Mouse (Mus musculus) testis, adult 2 months (tissue): ENCODE data around the gene Jade3. TPM values are rescaled to one million over a fixed set of nuclear protein-coding genes. Genes with fewer than 3 reads are reported as not detected.
"Not testable (repeated sequence)": the region's sequence is repeated elsewhere in the genome, so short reads cannot be mapped to it uniquely, and the experiment has no call there.

Source experiments
- H3K27ac ChIP-seq: fragments of 200-500 bp; 2 replicates; pipeline ENCODE4 v1.5.1; 2012; ENCODE audit warnings: low read depth, low read length; ENCODE audit not compliant: control insufficient read depth, insufficient read depth
- H3K27me3 ChIP-seq: fragments of 200-500 bp; 2 replicates; pipeline ENCODE4 v1.6.1; 2012; ENCODE audit warnings: mild to moderate bottlenecking, low read length, moderate library complexity; ENCODE audit not compliant: control insufficient read depth, insufficient read depth
- H3K36me3 ChIP-seq: fragments of 200-500 bp; 2 replicates; pipeline ENCODE4 v1.6.1; 2012; ENCODE audit warnings: mild to moderate bottlenecking, low read length; ENCODE audit not compliant: control insufficient read depth, insufficient read depth
- H3K4me1 ChIP-seq: fragments of 200-500 bp; 2 replicates; pipeline ENCODE4 v1.6.1; 2012; ENCODE audit warnings: low read length; ENCODE audit not compliant: control insufficient read depth, insufficient read depth
- H3K4me3 ChIP-seq: fragments of 200-500 bp; 2 replicates; pipeline ENCODE4 v1.5.1; 2012; ENCODE audit warnings: low read depth, mild to moderate bottlenecking, low read length, moderate library complexity, mixed read lengths; ENCODE audit not compliant: control insufficient read depth
- CTCF ChIP-seq: fragments of 200-500 bp; IDR thresholded peaks from 2 replicates; pipeline ENCODE4 v1.5.1; 2012; ENCODE audit warnings: low read depth, mild to moderate bottlenecking, inconsistent platforms, low read length, moderate library complexity; ENCODE audit not compliant: control insufficient read depth, insufficient read depth, insufficient replicate concordance
- POLR2A ChIP-seq: fragments of 200-500 bp; IDR thresholded peaks from 2 replicates; pipeline ENCODE4 v1.6.1; 2012; ENCODE audit warnings: low read depth, mild to moderate bottlenecking, inconsistent platforms, low read length, moderate library complexity; ENCODE audit not compliant: control insufficient read depth
- polyA plus RNA-seq: library from polyadenylated mRNA; depleted of rRNA; stranded (reverse); fragments of >200 nt; gene quantifications from 2 replicates; pipeline ENCODE4 v1.2.3, GENCODE M21; 2012; rRNA removed

Gene Jade3
- polyA plus RNA-seq = 2.7 and 4.0 TPM in 2 replicates

DNA sequence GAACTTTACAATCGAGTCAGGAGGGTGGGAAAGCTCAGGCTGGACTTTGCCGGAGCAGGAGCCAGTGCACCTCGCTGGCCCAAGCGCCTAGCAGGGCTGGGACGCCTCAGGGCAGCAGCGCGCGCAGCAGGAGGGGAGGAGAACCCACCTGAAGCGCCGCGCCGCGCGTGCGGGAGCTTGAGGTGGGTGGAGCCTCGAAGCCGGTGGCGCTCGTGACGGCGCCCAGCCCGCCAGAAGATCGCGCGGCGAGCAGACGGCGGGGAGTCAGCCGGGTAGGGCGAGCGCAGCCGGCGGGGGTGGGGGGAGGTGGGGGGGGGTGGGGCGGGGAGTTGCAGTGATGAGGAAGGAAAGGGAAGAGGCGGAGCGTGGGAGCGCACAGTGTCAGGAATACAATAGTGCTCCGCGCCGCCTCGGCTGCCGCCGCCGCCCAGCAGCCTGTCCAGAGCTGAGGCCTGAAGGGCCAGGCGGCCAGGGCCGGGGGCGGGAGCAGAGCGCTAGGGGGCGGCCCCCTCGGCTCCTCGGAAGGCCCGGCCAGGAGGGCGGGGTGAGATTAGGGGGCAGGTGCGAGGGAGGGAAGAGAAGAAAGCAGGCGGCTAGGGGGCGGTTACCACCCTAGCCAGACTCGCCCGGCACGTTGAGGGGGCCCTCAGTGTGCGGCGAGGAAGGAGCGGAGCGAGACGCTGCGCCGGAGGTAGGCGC, at the start of gene Jade3:
Gene Jade3 (plus strand): TSS at position 549 of the 699 bp plus-strand sequence.
- peak within 1 kb of the TSS; percentile 94 for H3K4me3 ChIP-seq
- H3K36me3 ChIP-seq = no peaks in the 10 kb centered on the region
- H3K4me1 ChIP-seq = no peaks in the 10 kb centered on the region; the same call in 1 of the 2 replicates
- no peaks in the 10 kb centered on the region for H3K27me3 ChIP-seq
- TF ChIP-seq CTCF = no peak
- TF ChIP-seq POLR2A = peak; percentile 66
- H3K27ac ChIP-seq = peak within 1 kb of the TSS; percentile 94

DNA sequence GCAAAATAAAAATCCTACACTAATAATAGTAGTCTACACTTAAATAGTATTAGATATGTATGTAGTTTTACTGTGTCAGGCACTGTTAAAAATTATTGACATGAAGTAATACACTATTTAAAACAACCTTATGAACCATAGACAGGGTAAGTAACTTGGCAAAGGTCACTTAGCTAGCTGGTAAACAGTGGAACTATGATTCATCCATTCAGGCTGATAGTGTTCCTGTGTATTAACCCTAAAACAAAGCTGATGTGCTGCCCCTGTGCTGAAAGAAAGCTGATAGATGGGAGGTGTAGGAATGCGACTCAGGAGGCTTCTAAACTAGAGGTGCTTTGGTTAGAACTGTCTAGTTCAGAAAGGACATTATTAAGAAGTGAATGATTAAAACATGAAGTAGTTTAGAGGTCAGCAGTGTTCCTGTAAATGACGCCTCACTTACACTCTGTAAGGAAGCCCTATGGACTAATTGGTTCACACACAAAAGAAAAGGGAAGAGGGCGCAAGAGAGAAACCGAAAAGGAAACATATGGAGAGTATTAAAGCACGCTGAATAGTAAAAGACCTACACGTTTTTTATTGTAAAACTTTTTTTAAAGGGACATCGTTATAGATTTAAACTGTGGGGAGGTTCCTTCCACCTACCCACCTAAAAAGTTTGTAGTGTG, 46.0 kb upstream of the Jade3 start:
- no peak for TF ChIP-seq POLR2A
- no peak for TF ChIP-seq CTCF
- H3K27me3 ChIP-seq = no peaks in the 10 kb centered on the region
- H3K4me3 ChIP-seq = no peak overlapping the region
- no peaks in the 10 kb centered on the region for H3K36me3 ChIP-seq
- no peak overlapping the region for H3K27ac ChIP-seq
- no peaks in the 10 kb centered on the region for H3K4me1 ChIP-seq

DNA sequence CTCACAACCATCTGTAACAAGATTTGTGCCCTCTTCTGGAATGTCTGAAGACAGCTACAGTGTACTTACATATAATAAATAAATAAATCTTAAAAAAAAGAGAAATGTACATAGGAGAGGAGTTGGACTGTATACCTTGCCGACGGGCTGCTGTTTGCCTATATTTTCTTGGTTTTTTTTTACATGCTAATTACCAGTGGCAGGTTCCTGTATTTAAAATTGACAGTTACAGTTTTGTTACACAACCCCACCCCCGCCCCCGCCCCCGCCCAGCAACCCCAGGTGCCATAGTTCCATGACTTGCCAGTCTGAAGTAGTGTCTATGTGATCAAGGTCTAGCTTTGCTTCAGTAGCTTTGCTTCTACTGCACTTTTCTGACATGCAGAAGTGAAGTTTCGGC, 43.2 kb upstream of the Jade3 start:
- no peak for TF ChIP-seq POLR2A
- TF ChIP-seq CTCF = no peak
- no peak overlapping the region for H3K27ac ChIP-seq
- H3K36me3 ChIP-seq = no peaks in the 10 kb centered on the region
- no peak overlapping the region for H3K4me3 ChIP-seq
- no peaks in the 10 kb centered on the region for H3K4me1 ChIP-seq
- H3K27me3 ChIP-seq = no peaks in the 10 kb centered on the region

- Histone ChIP-seq H3K36me3 (no peaks in the 10 kb centered on the region), H3K4me1 (no peaks in the 10 kb centered on the region), H3K27me3 (no peaks in the 10 kb centered on the region), H3K27ac (no peak overlapping the region), H3K4me3 (no peak overlapping the region)
- TF ChIP-seq POLR2A (no peak), CTCF (no peak)
Observed at GRCm38 (mm10) chrX:20387006-20387405, 38.5 kb upstream of the Jade3 start.

GRCm38 (mm10) chrX:20391964-20392363, 33.5 kb upstream of the Jade3 start:
- H3K4me1 ChIP-seq, H3K4me3 ChIP-seq, H3K27ac ChIP-seq, H3K36me3 ChIP-seq, H3K27me3 ChIP-seq: not testable (repeated sequence)

DNA sequence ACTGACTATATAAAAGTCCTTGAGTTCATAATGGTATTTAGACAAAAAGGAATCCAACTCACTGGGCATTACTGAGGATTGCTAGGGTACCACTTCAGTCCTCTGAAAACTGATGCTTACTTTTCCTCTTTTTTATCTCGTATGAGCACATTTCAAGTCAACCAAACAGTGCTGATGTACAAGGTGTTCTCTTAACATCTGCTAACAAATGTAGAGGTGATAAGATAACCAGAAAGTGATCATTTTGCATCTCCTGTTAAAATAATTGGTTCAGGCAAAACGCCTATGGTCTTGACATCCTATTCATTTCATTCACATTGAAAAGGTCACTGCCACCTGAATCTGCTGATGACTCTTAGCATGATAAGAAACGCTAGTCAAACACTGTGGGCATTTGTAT, 32.5 kb upstream of the Jade3 start:
- H3K27me3 ChIP-seq = no peaks in the 10 kb centered on the region
- TF ChIP-seq POLR2A = no peak
- TF ChIP-seq CTCF = no peak
- H3K27ac ChIP-seq = no peak overlapping the region
- H3K4me3 ChIP-seq = no peak overlapping the region
- H3K36me3 ChIP-seq = no peaks in the 10 kb centered on the region
- H3K4me1 ChIP-seq = no peaks in the 10 kb centered on the region

DNA sequence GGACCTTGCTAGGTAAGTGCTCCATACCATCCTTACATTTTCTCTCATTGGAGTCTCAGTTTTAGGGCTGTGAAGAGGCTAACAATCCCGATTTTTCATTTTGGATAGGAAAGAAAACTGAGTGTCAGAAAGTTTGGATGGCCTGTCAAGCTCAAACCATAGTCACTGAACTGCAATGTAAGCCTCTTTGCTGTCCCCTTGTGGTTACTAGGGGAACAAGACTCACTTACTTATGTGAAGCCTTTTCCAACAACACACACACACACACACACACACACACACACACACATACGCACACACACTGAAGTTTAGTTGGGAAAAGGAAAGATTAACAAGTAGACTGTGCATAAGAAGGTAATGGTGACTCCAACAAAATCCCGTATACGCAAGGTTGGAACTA, 21.4 kb upstream of the Jade3 start:
- no peak for TF ChIP-seq POLR2A
- Histone ChIP-seq H3K4me1 (no peaks in the 10 kb centered on the region), H3K27ac (no peak overlapping the region), H3K4me3 (no peak overlapping the region), H3K27me3 (no peaks in the 10 kb centered on the region), H3K36me3 (no peaks in the 10 kb centered on the region)
